Mouse (Mus musculus) forebrain, embryonic 16.5 days (tissue): ENCODE results near the gene Kctd12. TPM values are rescaled to one million over a fixed set of nuclear protein-coding genes. Genes with fewer than 3 reads are reported as not detected.

Experiments
- ATAC-seq: fragments of 200-750 bp; cut with Nextera tagmentation; 2 replicates; pipeline ENCODE4 v1.8.0; 2017; ENCODE audit warnings: mild to moderate bottlenecking, moderate library complexity
- H3K27ac ChIP-seq: fragments of 300-500 bp; sonication (generic); 2 replicates; pipeline ENCODE4 v1.5.1; 2014; ENCODE audit warnings: low read length, control low read depth
- H3K27me3 ChIP-seq: fragments of 300-500 bp; sonication (generic); replicated peaks from 2 replicates; pipeline ENCODE4 v1.6.1; 2014; ENCODE audit warnings: low read length; ENCODE audit not compliant: control insufficient read depth, insufficient read depth
- H3K36me3 ChIP-seq: fragments of 300-500 bp; sonication (generic); 2 replicates; pipeline ENCODE4 v1.6.1; 2014; ENCODE audit not compliant: control insufficient read depth, insufficient read depth
- H3K4me1 ChIP-seq: fragments of 300-500 bp; sonication (generic); replicated peaks from 2 replicates; pipeline ENCODE4 v1.6.1; 2014; ENCODE audit warnings: low read length; ENCODE audit not compliant: control insufficient read depth, insufficient read depth
- H3K4me2 ChIP-seq: fragments of 300-500 bp; sonication (generic); 2 replicates; pipeline ENCODE4 v1.6.1; 2014; ENCODE audit warnings: mild to moderate bottlenecking, low read length, control low read depth
- H3K4me3 ChIP-seq: fragments of 300-500 bp; sonication (generic); replicated peaks from 2 replicates; pipeline ENCODE4 v1.5.1; 2014; ENCODE audit warnings: mild to moderate bottlenecking, low read length, control low read depth
- H3K9ac ChIP-seq: fragments of 300-500 bp; sonication (generic); replicated peaks from 2 replicates; pipeline ENCODE4 v1.6.1; 2014; ENCODE audit warnings: low read depth, low read length, control low read depth
- H3K9me3 ChIP-seq: fragments of 300-500 bp; sonication (generic); 2 replicates; pipeline ENCODE4 v1.6.1; 2016; ENCODE audit warnings: low read length; ENCODE audit not compliant: control insufficient read depth
- WGBS: fragments of 180-500 bp; shearing (Covaris S2); extraction: QIAGEN DNeasy Blood & Tissue Kit; methylation state at CpG from one replicate; pipeline ENCODE4 v1.1.7; 2014; 5-methylcytosine and 5-hydroxymethylcytosine counted together
- polyA plus RNA-seq: library from polyadenylated mRNA; unstranded; fragments of >200 nt; fragmentation: Nextera tagmentation; extraction: Ambion mirVana; gene quantifications from 2 replicates; pipeline ENCODE4 v1.2.1, GENCODE M21; 2015

Gene Kctd12
- polyA plus RNA-seq, 1 experiment from 2014 or later, result 17.5 TPM

- Histone ChIP-seq H3K4me3 (no peak overlapping the region), H3K4me1 (peaks cover under 1% of the 10 kb centered on the region), H3K27me3 (no peaks in the 10 kb centered on the region; the same call in 1 of the 2 replicates), H3K36me3 (no peaks in the 10 kb centered on the region), H3K4me2 (no peak overlapping the region), H3K9me3 (no peaks in the 10 kb centered on the region), H3K27ac (no peak overlapping the region), H3K9ac (no peak overlapping the region)
- 91% methylated on average over 6 of the region's 6 CpGs for WGBS
- no peak for ATAC-seq
These were observed 6.6 kb downstream of the Kctd12 start for GRCm38 (mm10) chr14:102975865-102976264.

- WGBS, result 73% methylated on average over 5 of the region's 5 CpGs
- no peaks in the 10 kb centered on the region for H3K9me3 ChIP-seq
- no peak overlapping the region for H3K4me3 ChIP-seq
- no peak overlapping the region for H3K27ac ChIP-seq
- H3K9ac ChIP-seq, result no peak overlapping the region
- H3K36me3 ChIP-seq, result no peaks in the 10 kb centered on the region
- no peak for ATAC-seq
- H3K27me3 ChIP-seq, result no peaks in the 10 kb centered on the region
- no peaks in the 10 kb centered on the region for H3K4me1 ChIP-seq
- no peak overlapping the region for H3K4me2 ChIP-seq
These were observed 13.6 kb downstream of the Kctd12 start for GRCm38 (mm10) chr14:102968824-102969223.

GRCm38 (mm10) chr14:102966241-102966640 lies 16.2 kb downstream of the Kctd12 start:
- H3K9ac ChIP-seq, result no peak overlapping the region
- no peak overlapping the region for H3K4me2 ChIP-seq
- H3K9me3 ChIP-seq, result no peaks in the 10 kb centered on the region
- WGBS, result 60% methylated on average over 7 of the region's 7 CpGs
- H3K27me3 ChIP-seq, result no peaks in the 10 kb centered on the region
- no peak for ATAC-seq
- no peak overlapping the region for H3K27ac ChIP-seq
- no peaks in the 10 kb centered on the region for H3K4me1 ChIP-seq
- no peak overlapping the region for H3K4me3 ChIP-seq
- H3K36me3 ChIP-seq, result no peaks in the 10 kb centered on the region

GRCm38 (mm10) chr14:102965841-102966240 lies 16.6 kb downstream of the Kctd12 start:
- Histone ChIP-seq H3K36me3 (no peaks in the 10 kb centered on the region), H3K4me2 (no peak overlapping the region), H3K9me3 (no peaks in the 10 kb centered on the region), H3K27me3 (no peaks in the 10 kb centered on the region), H3K27ac (no peak overlapping the region), H3K4me3 (no peak overlapping the region), H3K9ac (no peak overlapping the region), H3K4me1 (no peaks in the 10 kb centered on the region)
- ATAC-seq, result no peak
- 71% methylated on average over 1 of the region's 1 CpGs for WGBS

GRCm38 (mm10) chr14:102962019-102962418 lies 20.4 kb downstream of the Kctd12 start:
- H3K4me3 ChIP-seq, result no peak overlapping the region
- no peaks in the 10 kb centered on the region for H3K4me1 ChIP-seq
- H3K4me2 ChIP-seq, result no peak overlapping the region
- H3K9me3 ChIP-seq, result no peaks in the 10 kb centered on the region
- ATAC-seq, result no peak
- H3K9ac ChIP-seq, result no peak overlapping the region
- H3K27me3 ChIP-seq, result no peaks in the 10 kb centered on the region
- 92% methylated on average over 2 of the region's 2 CpGs for WGBS
- no peaks in the 10 kb centered on the region for H3K36me3 ChIP-seq
- no peak overlapping the region for H3K27ac ChIP-seq

GRCm38 (mm10) chr14:102953511-102953910 lies 28.9 kb downstream of the Kctd12 start:
- Histone ChIP-seq H3K27me3 (no peaks in the 10 kb centered on the region), H3K27ac (no peak overlapping the region), H3K4me2 (no peak overlapping the region), H3K9ac (no peak overlapping the region), H3K4me1 (no peaks in the 10 kb centered on the region), H3K36me3 (no peaks in the 10 kb centered on the region), H3K4me3 (no peak overlapping the region), H3K9me3 (no peaks in the 10 kb centered on the region)
- no peak for ATAC-seq
- WGBS, result 32% methylated on average over 8 of the region's 8 CpGs

- no peak overlapping the region for H3K4me3 ChIP-seq
- no peak for ATAC-seq
- H3K36me3 ChIP-seq, result no peaks in the 10 kb centered on the region
- 72% methylated on average over 1 of the region's 1 CpGs for WGBS
- H3K9me3 ChIP-seq, result no peaks in the 10 kb centered on the region
- no peak overlapping the region for H3K9ac ChIP-seq
- no peak overlapping the region for H3K4me2 ChIP-seq
- no peak overlapping the region for H3K27ac ChIP-seq
- H3K4me1 ChIP-seq, result no peaks in the 10 kb centered on the region
- no peaks in the 10 kb centered on the region for H3K27me3 ChIP-seq
These were observed 30.5 kb downstream of the Kctd12 start for GRCm38 (mm10) chr14:102951974-102952373.

GRCm38 (mm10) chr14:102947796-102948195 lies 34.6 kb downstream of the Kctd12 start:
- Histone ChIP-seq H3K4me1 (no peaks in the 10 kb centered on the region), H3K4me3 (no peak overlapping the region), H3K36me3 (no peaks in the 10 kb centered on the region), H3K27ac (no peak overlapping the region), H3K4me2 (no peak overlapping the region), H3K27me3 (no peaks in the 10 kb centered on the region), H3K9ac (no peak overlapping the region), H3K9me3 (no peaks in the 10 kb centered on the region)
- WGBS, result 63% methylated on average over 2 of the region's 2 CpGs
- ATAC-seq, result no peak

- H3K27ac ChIP-seq, result no peak overlapping the region
- no peaks in the 10 kb centered on the region for H3K4me1 ChIP-seq
- H3K36me3 ChIP-seq, result no peaks in the 10 kb centered on the region
- no peaks in the 10 kb centered on the region for H3K27me3 ChIP-seq
- no peak overlapping the region for H3K9ac ChIP-seq
- no peak overlapping the region for H3K4me2 ChIP-seq
- H3K4me3 ChIP-seq, result no peak overlapping the region
- H3K9me3 ChIP-seq, result no peaks in the 10 kb centered on the region
- 83% methylated on average over 2 of the region's 2 CpGs for WGBS
- ATAC-seq, result no peak
These were observed 40.1 kb downstream of the Kctd12 start for GRCm38 (mm10) chr14:102942222-102942843.

- Histone ChIP-seq H3K4me2 (no peak overlapping the region), H3K27me3 (no peaks in the 10 kb centered on the region), H3K9ac (no peak overlapping the region), H3K4me1 (no peaks in the 10 kb centered on the region), H3K4me3 (no peak overlapping the region), H3K9me3 (no peaks in the 10 kb centered on the region), H3K36me3 (no peaks in the 10 kb centered on the region), H3K27ac (no peak overlapping the region)
- no peak for ATAC-seq
- 73% methylated on average over 2 of the region's 2 CpGs for WGBS
These were observed 47.6 kb downstream of the Kctd12 start for GRCm38 (mm10) chr14:102934878-102935277.
